In the genomic region with DNA sequence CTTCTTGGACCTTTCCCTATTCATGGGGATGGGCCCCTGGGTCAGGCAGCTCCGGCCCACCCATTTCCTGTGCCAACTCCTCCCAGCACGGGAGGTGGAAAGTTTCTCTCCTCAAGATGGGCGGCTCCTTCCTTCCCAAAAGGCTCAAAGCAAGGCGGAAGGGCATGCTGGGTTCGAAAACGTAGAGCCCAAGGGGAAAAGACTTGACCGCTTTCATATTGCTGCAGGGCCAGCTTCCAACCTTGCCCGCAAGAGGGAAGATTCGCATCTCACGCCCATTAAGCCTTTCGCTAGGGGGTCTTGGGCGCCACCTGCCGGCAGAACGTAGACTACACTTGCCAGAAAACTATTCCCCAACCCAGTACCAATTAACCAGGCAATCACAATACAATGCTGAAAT, we compare ENCODE assay signal across 8 mouse cellular contexts. TPM values are rescaled to one million over a fixed set of nuclear protein-coding genes. Genes with fewer than 3 reads are reported as not detected.
DNase-seq lines count a peak whose midpoint lies in the region; ATAC-seq lines count a peak whose summit lies in the region.

No protein-coding gene starts in this region.

- 0 out of 2 replicates have a peak, but pooled peaks cover 6% of the 10 kb centered on the region for H3K36me3 ChIP-seq in hindbrain, embryonic 15.5 days

- 4% methylated on average over 14 of the region's 14 CpGs for WGBS in hindbrain, embryonic 15.5 days

- H3K4me2 ChIP-seq in hindbrain, embryonic 15.5 days, result peak overlapping the region; percentile 97

- peaks cover 68% of the 10 kb centered on the region for H3K4me1 ChIP-seq in hindbrain, embryonic 15.5 days (replicated peaks)

- peak; percentile 65 for DNase-seq in MEL-GATA-1-ER (ENCODE audit: extremely low read depth, low read depth)
- DNase-seq in cerebellum, postnatal 14 days, result peak; percentile 94 to 96
- DNase-seq in gastrocnemius, adult 18-20 months (ENCODE audit: low spot score), result peak; percentile 93
- peak; percentile 83 for DNase-seq in layer of hippocampus, postnatal 36 days
- DNase-seq in lung, postnatal 36 days, result peak; percentile 92
- peak; percentile 53 for DNase-seq in retina, adult 2 months (ENCODE audit: low read depth, low spot score)
- peak; percentile 90 for DNase-seq in thymus, postnatal 14 days

- H3K9ac ChIP-seq in hindbrain, embryonic 15.5 days, result peak overlapping the region; percentile 94

- H3K9me3 ChIP-seq in hindbrain, embryonic 15.5 days, result no peaks in the 10 kb centered on the region

- H3K4me3 ChIP-seq in hindbrain, embryonic 15.5 days, result peak overlapping the region; percentile 81

- H3K27me3 ChIP-seq in hindbrain, embryonic 15.5 days, result no peaks in the 10 kb centered on the region

- ATAC-seq in hindbrain, embryonic 15.5 days (ENCODE audit: low FRiP score, low read depth), result no peak

- peak overlapping the region; percentile 91 for H3K27ac ChIP-seq in hindbrain, embryonic 15.5 days (replicated peaks)

RNA-seq across cellular contexts. Expression of gene Ehbp1l1, which starts 1.6 kb away (rescaled TPM):
- total RNA-seq in gastrocnemius, adult 18-20 months (2021), result 100 to 1,000 TPM; 210 to 241 TPM
- 15.5 and 19.7 TPM in 2 replicates for polyA plus RNA-seq in hindbrain, embryonic 15.5 days (2015; fragmentation: Nextera tagmentation; extraction: Ambion mirVana)
- 10 to 100 TPM; 13.7 to 14.2 TPM for total RNA-seq in layer of hippocampus, postnatal 36 days (2021)

RNA-seq across cellular contexts. Expression of gene Fam89b, which starts 1.8 kb away (rescaled TPM):
- total RNA-seq in gastrocnemius, adult 18-20 months (2021), result 10 to 100 TPM; 20.1 to 21.3 TPM
- polyA plus RNA-seq in hindbrain, embryonic 15.5 days (2015; fragmentation: Nextera tagmentation; extraction: Ambion mirVana), result 139 and 149 TPM in 2 replicates
- 10 to 100 TPM; 24.1 to 29.4 TPM for total RNA-seq in layer of hippocampus, postnatal 36 days (2021)

RNA-seq across cellular contexts. Expression of gene Ltbp3, which starts 13.0 kb away (rescaled TPM):
- 10 to 100 TPM; 41.4 to 45.4 TPM for total RNA-seq in gastrocnemius, adult 18-20 months (2021)
- polyA plus RNA-seq in hindbrain, embryonic 15.5 days (2015; fragmentation: Nextera tagmentation; extraction: Ambion mirVana), result 15.2 and 17.2 TPM in 2 replicates
- 10 to 100 TPM; 24.9 to 28.0 TPM for total RNA-seq in layer of hippocampus, postnatal 36 days (2021)

RNA-seq across cellular contexts. Expression of gene Kcnk7, which starts 23.5 kb away (rescaled TPM):
- total RNA-seq in gastrocnemius, adult 18-20 months (2021), result not detected
- 0.14 and 0.30 TPM in 2 replicates for polyA plus RNA-seq in hindbrain, embryonic 15.5 days (2015; fragmentation: Nextera tagmentation; extraction: Ambion mirVana)
- not detected for total RNA-seq in layer of hippocampus, postnatal 36 days (2021)

RNA-seq across cellular contexts. Expression of gene Pcnx3, which starts 39.0 kb away (rescaled TPM):
- total RNA-seq in gastrocnemius, adult 18-20 months (2021), result 10 to 100 TPM; 12.5 to 13.8 TPM
- polyA plus RNA-seq in hindbrain, embryonic 15.5 days (2015; fragmentation: Nextera tagmentation; extraction: Ambion mirVana), result 23.9 and 26.7 TPM in 2 replicates
- 10 to 100 TPM; 61.9 to 68.5 TPM for total RNA-seq in layer of hippocampus, postnatal 36 days (2021)

Comparison
In these comparisons a context has a peak if more than half of its experiments do, and no peak if none do; other contexts are left out.
1. RNA of gene Ehbp1l1, which starts 1.6 kb away (total RNA-seq): 210 to 241 TPM in gastrocnemius, adult 18-20 months; 13.7 to 14.2 TPM in layer of hippocampus, postnatal 36 days; every median in the first group is over 10 times any median in the second.
2. Peak in every context shown above with its lines, with median percentiles within 50 percentile points of each other: DNase-seq.